Mouse (Mus musculus) thymus, postnatal 25 days (tissue): ENCODE results near the gene Olfr1151.

Source experiments
- DNase-seq: peaks from one replicate; pipeline ENCODE4 v3.0.0; 2022

Olfr1151 gene

DNA sequence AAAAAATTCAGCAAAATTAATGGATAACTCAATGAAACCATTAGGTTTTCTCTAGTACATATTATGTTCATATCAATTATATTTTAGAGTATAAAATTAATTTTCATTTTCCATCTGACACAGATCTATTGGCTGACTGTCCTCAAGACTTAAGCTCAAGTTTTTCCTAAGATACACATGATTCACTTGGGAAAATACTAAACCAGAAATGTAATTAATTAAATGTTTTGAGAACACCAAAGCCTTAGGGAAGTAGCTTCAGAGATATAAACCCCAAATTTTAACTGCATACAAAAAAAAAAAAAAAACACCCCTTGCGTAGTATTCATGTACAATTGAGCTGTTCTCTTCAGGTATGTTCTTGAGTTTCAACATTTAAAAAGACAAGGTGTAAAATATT is at the start of gene Olfr1151:
Olfr1151 (plus strand) TSS at position 301 of the 400 bp plus-strand sequence.
- DNase-seq, result no peak

DNA sequence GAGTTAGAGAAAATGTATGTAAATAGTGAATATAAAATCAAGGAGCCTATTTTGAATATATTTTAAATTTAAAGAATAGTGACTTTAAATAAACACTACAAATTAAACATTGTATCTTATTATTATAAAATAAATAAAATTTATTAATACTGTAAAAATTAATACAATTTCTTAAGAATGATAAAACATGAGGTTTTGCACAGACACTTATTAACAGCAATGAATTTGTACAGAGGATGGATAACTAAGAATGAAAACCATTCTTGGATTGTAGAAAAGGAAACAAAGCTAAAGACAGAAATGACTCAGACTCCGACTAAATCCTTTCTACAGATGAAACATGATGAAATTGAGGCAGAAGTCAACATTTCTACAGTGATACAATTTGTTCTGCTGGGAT is 46.1 kb upstream of the Olfr1151 start, which contains the start of gene Olfr1145:
Olfr1145 (plus strand) TSS at position 301 of the 400 bp plus-strand sequence.
- no peak for DNase-seq

DNA sequence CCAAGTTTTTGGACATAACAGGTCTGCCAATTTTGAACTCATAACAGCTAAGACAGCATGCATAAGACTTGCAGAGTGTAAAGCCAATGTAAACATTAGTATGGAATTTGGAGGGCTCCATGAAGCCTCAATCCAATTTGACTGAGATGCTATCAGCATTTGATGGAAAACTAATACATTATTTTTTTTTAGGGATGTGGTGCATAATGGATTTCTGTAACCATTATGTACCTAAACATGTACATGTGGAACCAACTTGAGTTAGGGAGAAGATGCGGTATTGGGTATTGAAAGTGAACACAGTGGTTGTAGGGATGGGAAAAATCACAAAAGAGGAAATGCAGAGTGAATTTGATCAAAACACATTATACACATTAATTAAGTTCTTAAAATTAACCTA is 25.4 kb upstream of the Olfr1151 start, which contains the start of gene Olfr1148:
Olfr1148 (plus strand) TSS at position 301 of the 400 bp plus-strand sequence.
- no peak for DNase-seq

DNA sequence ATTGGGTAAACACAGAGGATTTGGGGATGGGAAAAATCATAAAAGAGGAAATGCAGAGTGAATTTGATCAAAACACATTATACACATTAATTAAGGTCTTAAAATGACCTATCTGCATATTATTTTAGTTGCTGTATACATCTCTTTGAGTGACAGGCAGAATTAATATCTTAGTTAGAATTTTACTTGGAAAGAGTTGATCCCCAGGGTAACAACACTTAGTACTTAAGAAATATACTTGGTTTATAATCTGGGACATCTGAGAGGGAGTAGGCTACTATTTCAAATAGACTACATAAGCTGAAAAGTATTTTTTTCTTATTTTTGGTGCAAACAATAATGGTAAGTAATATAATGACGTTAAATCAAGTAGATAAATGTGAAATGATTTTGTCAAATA is 12.0 kb upstream of the Olfr1151 start, which contains the start of gene Olfr1150-ps1:
Olfr1150-ps1 (plus strand) TSS at position 301 of the 400 bp plus-strand sequence.
- no peak for DNase-seq

DNA sequence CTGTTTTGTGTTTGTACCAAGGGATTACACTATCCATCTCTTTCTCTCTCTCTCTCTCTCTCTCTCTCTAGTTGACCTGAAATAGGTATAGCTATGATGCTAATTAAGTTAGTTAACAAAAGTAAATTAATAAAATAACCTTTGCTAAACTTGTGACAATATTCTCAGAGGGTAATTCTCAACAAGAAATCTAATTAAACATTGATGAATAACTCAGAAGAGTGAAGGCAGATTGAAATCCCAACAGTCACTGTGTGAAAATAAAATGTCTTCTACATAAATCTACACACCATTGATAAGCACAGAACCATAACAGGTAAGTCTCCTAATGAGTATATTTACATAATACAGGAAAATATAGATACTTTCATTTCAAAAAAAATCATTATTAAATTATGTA is 10.5 kb downstream of the Olfr1151 start, which contains the start of gene Olfr1152:
Olfr1152 (plus strand) TSS at position 301 of the 400 bp plus-strand sequence.
- no peak for DNase-seq

DNA sequence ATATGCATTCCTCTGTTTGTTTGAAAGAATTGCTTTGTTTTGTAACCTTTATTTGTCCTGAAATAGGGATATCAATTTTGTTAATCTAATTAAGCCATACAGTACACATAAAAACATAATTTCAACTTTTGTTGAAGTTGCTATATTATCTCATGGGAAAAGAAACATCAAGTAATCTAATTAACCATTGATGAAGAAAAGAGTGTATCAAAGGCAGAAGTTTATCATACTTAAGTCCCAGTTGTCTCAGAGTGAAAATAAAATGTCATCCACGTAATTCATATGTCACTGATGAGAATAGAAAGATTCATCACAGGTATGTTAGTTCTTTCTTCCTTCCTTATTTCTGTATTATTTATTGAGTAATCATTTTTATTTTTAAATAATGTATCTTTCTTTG is 39.0 kb downstream of the Olfr1151 start, which contains the start of gene Olfr1153:
Olfr1153 (plus strand) TSS at position 301 of the 400 bp plus-strand sequence.
- DNase-seq, result no peak

DNA sequence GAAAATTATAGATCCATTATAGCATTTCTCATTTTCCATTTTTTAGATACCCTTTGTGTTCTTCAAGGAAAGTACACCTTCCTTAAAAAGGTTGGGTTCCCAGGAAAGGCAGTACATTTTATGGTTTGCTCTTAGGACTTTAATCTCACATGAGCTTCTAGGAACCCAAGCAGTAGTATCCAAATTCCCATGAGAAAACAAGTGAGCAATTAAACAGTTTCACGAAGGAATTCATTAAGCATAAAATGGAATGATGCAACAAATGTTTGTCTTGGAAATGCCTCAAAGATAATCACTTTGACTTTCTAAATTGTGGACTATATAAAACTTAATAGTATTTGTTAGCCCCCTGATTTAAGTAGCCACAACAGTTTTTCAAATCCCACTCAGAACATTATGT is 49.4 kb downstream of the Olfr1151 start, which contains the start of gene Olfr1154:
Olfr1154 (minus strand) TSS at position 101 of the 400 bp plus-strand sequence.
- no peak for DNase-seq
